Mouse (Mus musculus) brain, embryonic 14.5 days (tissue): ENCODE measurements around the gene Letmd1.

Source experiments
- CTCF ChIP-seq: fragments of 200-500 bp; IDR thresholded peaks from 2 replicates; pipeline ENCODE4 v1.5.1; 2012; ENCODE audit warnings: inconsistent platforms, mild to moderate bottlenecking, moderate library complexity, borderline replicate concordance; ENCODE audit not compliant: insufficient read depth, insufficient read length; ENCODE audit errors: extremely low read depth
- POLR2A ChIP-seq: fragments of 200-500 bp; IDR thresholded peaks from 2 replicates; pipeline ENCODE4 v1.6.1; 2012; ENCODE audit warnings: mild to moderate bottlenecking, inconsistent platforms, borderline replicate concordance; ENCODE audit not compliant: poor library complexity, insufficient read depth, insufficient read length, severe bottlenecking; ENCODE audit errors: extremely low read depth

DNA sequence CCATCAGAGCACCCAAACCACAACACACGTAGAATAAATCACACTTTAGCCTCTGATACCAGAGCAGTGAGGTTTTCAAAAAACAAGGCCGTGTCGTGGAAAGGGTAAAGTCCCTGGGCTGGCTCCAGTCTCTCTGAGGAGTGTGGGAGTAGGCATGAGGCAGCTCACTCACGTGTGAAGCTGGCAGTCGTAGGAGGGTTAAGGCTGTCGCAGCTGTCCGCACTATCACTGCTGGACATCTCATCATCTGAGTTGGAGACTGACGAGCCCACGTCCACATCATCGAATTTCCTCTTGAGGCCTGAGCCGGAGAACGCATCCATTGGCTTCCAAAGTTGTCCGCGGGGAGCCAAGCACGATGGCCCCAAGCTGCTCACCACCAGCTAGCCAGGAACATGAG lies 20.4 kb downstream of the Letmd1 start:
- no peak for TF ChIP-seq POLR2A
- no peak for TF ChIP-seq CTCF
